Mouse (Mus musculus) left cerebral cortex, postnatal 10 days (tissue): ENCODE measurements at regions not wholly inside any gene's neighbourhood (a gene's known extent, or its start where the extent isn't known, plus 50 kb on each side); places are given as distances from the start of the nearest gene placed in this dataset.

ENCODE experiments used
- DNase-seq, 2 experiments: peaks; one replicate each; pipeline ENCODE4 v3.0.0; 2021 to 2022; ENCODE audit warnings: low spot score in 2 of 2, mixed read lengths in 1 of 2; ENCODE audit errors: extremely low spot score in 1 of 2
- intact Hi-C: fragments of 180-260 bp; cut with DNase I; formaldehyde crosslinking; loops from one replicate; pipeline ENCODE4 v1.15.1; 2025

- no peak for DNase-seq
- intact Hi-C loops: no loop called here
These were observed 200.7 kb upstream of the Six2 start for GRCm38 (mm10) chr17:85888568-85889398.

GRCm38 (mm10) chr17:85886675-85887074 is 198.6 kb upstream of the Six2 start:
- intact Hi-C loops: no loop called here
- DNase-seq: no peak

- DNase-seq: no peak
- intact Hi-C loops: no loop called here
These were observed 198.2 kb upstream of the Six2 start for GRCm38 (mm10) chr17:85886237-85886636.

- no peak for DNase-seq
- intact Hi-C loops: no loop called here
These were observed 193.6 kb upstream of the Six2 start for GRCm38 (mm10) chr17:85881636-85882170.

GRCm38 (mm10) chr17:85881046-85881445 is 193.0 kb upstream of the Six2 start:
- intact Hi-C loops: no loop called here
- DNase-seq: no peak

GRCm38 (mm10) chr17:85877426-85877825 is 189.4 kb upstream of the Six2 start:
- DNase-seq: peak in 1 of 2 experiments; percentile 41
- intact Hi-C loops: no loop called here

GRCm38 (mm10) chr17:85876853-85877252 is 188.8 kb upstream of the Six2 start:
- peak in 1 of 2 experiments; percentile 57 for DNase-seq
- intact Hi-C loops: no loop called here

- intact Hi-C loops: no loop called here
- no peak for DNase-seq
These were observed 185.9 kb upstream of the Six2 start for GRCm38 (mm10) chr17:85873853-85874586.

- no peak for DNase-seq
- intact Hi-C loops: no loop called here
These were observed 184.9 kb upstream of the Six2 start for GRCm38 (mm10) chr17:85872903-85873413.

- intact Hi-C loops: no loop called here
- DNase-seq: no peak
These were observed 182.3 kb upstream of the Six2 start for GRCm38 (mm10) chr17:85870406-85870805.

GRCm38 (mm10) chr17:85869179-85869578 is 181.1 kb upstream of the Six2 start:
- intact Hi-C loops: no loop called here
- DNase-seq: no peak

- peak in 1 of 2 experiments; percentile 39 for DNase-seq
- intact Hi-C loops: no loop called here
These were observed 180.0 kb upstream of the Six2 start for GRCm38 (mm10) chr17:85867945-85868616.

GRCm38 (mm10) chr17:85866581-85866980 is 178.5 kb upstream of the Six2 start:
- no peak for DNase-seq
- intact Hi-C loops: no loop called here

- DNase-seq: no peak
- intact Hi-C loops: no loop called here
These were observed 177.9 kb upstream of the Six2 start for GRCm38 (mm10) chr17:85865940-85866339.

GRCm38 (mm10) chr17:85861328-85861727 is 173.3 kb upstream of the Six2 start:
- intact Hi-C loops: no loop called here
- no peak for DNase-seq

GRCm38 (mm10) chr17:85860797-85861196 is 172.7 kb upstream of the Six2 start:
- DNase-seq: no peak
- intact Hi-C loops: no loop called here

GRCm38 (mm10) chr17:85859926-85860707 is 172.0 kb upstream of the Six2 start:
- intact Hi-C loops: no loop called here
- DNase-seq: no peak

- no peak for DNase-seq
- intact Hi-C loops: no loop called here
These were observed 170.4 kb upstream of the Six2 start for GRCm38 (mm10) chr17:85858516-85858915.
